Mouse (Mus musculus) layer of hippocampus, adult 18-20 months (tissue): ENCODE measurements around the gene Lgi1. TPM values are rescaled to one million over a fixed set of nuclear protein-coding genes. Genes with fewer than 3 reads are reported as not detected.
A peak's percentile ranks its signal among the peaks of the same experiment; 100 is the strongest.

Experiments
- DNase-seq, 2 experiments: peaks; one replicate each; pipeline ENCODE4 v3.0.0; 2022; ENCODE audit warnings: low spot score in 2 of 2
- long read RNA-seq: library from polyadenylated mRNA; stranded (forward); transcript quantifications from one replicate; pipeline ENCODE4 v2.0.0, GENCODE M21; 2021
- total RNA-seq, 2 experiments: library from RNA; stranded (reverse); gene quantifications; 2 replicates each; pipeline ENCODE4 v1.2.3; 2021

The Lgi1 gene
- 100 to 1,000 TPM; 169 to 170 TPM for total RNA-seq
- long read RNA-seq, full-length matches to known transcripts: 134 of 180 reads
- long read RNA-seq, partial matches to known transcripts: 22 of 180 reads
- long read RNA-seq, other reads (novel, unspliced or antisense): 24 of 180 reads

DNA sequence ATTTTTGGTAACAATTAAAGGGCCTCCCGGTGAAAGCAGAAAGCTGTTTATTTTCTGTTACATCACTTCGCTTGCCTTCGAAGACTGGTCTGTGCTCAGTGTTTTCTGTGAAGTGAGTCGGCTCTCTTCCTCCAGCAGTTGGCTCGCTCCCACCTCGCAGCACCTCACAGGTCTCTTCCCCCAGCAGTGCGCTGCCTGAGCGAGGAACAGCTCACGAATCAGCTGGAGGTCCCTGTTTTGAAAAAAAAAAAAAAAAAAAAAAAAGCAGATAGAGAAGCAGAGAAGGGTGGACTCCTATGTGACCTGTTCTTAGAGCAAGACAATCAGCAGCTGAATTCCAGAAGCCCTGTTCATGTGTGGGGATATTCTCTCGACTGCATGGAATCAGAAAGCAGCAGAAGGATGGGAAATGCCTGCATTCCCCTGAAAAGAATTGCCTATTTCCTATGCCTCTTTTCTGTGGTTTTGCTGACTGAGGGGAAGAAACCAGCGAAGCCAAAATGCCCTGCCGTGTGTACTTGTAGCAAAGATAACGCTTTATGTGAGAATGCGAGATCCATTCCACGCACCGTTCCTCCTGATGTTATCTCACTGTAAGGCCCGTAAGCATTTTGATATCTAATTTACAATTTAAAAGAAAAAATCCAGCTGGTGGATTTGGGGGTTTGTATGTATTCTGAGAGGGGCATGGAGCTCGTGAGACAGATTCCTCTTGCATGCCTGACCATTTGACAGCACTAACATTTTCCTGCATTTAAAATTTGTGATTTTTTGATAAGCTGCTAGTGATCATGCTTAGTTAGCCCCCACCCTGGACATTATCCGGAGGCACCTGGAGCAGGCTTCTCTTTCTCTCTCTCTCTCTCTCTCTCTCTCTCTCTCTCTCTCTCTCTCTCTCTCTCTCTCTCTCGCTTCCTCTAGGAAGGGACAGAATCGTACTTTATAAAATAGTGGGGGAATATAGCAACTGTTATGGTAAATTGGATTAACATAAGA is at the start of gene Lgi1:
Lgi1 (plus strand) TSS at position 32 of the 996 bp plus-strand sequence.
- DNase-seq: peak in 1 of 2 experiments; percentile 67

DNA sequence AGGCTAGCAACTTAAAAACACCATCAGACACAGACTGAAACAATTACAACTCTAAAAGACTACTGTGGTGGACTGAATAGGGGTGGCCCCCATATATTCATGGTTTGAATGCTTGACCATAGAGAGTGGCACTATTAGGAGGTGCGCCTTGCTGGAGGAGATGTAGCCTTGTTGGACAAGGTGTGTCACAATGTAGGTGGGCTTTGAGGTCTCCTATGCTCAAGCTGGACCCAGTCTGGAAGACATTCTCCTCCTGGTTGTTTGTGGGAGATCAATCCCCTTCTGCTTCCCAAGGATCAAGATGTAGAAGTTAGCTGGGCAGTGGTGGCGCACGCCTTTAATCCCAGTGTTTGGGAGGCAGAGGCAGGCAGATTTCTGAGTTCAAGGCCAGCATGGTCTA is 46.6 kb upstream of the Lgi1 start:
- DNase-seq: no peak

DNA sequence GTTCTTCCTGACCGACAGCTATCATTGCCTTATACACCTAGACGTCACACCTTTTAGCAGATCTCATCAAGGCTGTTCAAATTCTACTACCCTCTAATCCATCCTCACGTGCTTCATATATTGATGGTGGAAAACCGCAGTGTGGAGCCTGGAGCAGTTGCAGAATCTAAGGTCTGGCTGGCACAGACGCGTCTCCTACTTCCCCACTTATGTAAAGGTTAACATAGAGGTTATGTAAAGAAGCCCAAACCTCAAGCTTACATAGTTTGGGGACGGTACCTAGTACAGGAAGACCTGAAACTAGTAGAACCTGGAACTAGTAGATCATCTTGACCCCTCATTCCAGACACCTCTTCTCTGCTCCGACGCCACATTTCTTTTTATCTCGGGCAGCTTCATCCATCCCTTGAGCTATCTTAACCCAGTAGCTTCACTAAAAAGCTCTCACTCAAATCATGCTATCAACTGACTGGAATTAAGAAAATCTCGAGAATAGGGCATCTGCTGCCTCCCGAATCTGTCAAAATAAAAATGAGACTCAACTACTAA is 40.9 kb upstream of the Lgi1 start:
- peak in 1 of 2 experiments; percentile 18 for DNase-seq

DNA sequence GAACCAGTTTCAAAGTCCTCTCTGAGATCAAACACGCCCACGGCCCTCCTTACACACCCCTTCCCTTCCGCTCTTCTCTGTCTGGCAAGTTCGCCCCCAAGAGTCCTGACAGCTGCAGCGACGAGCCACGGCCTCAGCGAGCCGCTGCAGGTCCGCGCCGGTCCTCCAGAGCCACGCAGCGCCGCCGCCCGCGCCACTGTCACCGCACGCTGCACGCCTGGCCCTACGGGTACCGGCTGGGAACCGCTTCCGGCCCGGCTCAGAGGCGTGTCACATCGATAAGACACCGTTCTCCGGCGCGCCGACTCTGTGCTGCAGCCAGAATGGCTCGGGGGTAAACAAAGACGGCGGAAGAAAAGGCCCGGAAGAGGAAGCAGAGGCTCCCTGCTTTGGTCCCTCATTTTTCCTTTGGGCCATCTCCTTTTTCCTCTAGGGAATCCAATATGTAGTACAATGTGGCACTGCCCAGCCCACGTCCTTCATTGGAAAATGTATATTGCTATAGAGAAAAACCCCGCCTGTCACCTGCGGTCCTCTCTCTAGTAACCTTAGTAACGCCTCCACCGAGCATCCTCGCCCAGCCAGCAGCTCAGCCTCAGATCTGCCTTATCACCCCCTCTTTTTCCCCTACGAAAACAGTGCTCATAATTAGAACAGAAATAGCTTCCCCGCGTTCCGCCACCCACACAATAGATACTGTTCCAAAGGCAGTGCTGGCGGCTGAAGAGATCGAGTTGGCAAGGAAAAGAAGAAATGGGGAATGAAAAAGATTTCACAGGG is 40.2 kb upstream of the Lgi1 start, which contains the start of gene Fra10ac1:
Fra10ac1 (minus strand) TSS at position 252 of the 780 bp plus-strand sequence.
- DNase-seq: peak; percentile 95 to 96

DNA sequence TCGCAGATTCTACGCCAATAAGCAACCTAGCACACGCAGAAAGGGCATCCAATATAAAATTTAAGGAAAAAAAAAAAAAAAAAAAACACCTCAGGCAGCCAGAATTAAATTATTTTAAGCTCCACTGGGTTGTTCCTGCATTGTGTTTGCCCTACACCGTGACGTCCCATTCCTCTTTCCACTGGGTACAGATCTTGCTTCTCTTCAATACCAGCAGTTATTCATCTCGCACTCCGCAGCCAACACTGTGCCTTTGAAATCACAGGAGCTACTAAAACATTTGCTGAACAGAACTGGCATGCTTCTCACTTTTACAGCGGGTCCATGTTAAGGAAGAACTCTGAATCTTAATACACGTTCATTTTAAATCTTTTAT is 39.7 kb upstream of the Lgi1 start:
- DNase-seq: peak; percentile 25 to 67

DNA sequence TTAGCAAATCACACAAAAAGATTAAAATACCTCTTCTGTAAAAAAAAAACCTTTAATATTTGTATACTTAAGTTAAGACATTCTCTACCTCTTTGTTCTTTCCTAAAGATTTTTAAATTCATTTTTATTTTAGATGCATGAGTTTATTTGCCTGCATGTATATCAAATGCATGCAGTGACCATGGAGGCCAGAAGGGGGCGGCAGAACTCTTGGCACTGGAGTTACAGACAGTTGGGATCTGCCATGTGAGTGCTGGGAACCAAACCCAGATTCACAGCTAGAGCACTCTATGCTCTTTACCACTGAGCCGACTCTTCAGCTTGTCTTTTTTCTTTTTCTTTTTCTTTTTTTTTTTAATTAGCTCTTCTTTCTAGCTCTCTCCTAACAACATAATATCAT is 35.6 kb upstream of the Lgi1 start:
- DNase-seq: no peak

DNA sequence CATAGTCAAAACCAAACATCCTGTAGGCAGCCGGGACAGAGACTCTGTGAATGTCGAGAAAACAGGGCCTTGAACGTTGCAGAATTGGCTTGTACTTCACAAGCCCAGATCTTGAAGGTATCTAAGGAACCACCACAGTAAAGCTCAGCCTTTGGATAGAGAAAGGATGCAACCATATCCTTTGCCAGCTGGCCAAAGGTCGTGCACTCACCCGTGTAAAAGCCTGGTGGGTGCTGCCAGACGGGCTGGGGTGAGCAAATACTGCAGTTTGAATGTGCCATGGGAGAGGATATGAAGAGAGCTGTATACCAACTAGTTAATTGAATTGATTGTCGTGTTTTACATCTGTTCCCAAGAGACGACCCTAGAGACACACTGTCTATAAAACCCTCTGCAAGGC is 32.2 kb upstream of the Lgi1 start:
- DNase-seq: no peak

DNA sequence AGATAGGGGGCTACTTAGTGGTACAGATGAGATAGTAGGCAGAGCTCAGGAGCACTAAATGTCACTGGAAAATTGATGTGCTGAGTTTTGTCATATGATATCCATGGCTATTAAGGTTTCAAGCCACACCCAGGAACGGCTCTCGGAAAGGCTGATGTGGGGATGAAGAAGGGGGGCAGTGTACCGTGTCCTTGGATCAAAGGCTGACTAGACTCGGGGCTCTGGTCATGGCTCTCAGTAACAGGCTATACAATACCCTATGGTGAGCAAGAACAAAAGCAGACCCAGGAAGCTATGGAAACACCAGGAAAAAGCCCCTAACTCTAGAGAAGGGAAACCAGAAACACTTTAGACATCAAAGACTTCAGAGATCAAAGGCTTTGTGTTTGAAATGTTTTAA is 31.8 kb upstream of the Lgi1 start:
- DNase-seq: no peak

DNA sequence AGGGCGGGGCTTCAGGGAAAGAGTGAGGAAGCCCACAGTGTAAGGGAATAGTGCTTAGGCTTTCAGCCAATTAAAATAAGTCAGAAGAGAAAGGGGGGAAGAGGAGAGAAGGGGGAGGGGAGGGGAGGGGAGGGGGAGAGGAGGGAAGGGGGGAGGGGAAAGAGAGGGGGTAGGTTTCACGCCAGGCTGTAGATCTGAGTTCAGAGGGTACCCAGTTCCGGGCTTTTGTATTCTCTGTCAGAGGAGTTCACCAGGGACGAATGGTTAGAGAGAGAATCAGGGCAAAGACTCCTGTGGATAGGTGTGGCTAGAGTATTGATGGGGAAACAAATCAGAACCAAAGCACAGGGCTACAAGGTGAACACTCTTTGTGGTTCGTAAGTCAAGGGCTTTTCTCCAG is 27.8 kb upstream of the Lgi1 start:
- DNase-seq: no peak

DNA sequence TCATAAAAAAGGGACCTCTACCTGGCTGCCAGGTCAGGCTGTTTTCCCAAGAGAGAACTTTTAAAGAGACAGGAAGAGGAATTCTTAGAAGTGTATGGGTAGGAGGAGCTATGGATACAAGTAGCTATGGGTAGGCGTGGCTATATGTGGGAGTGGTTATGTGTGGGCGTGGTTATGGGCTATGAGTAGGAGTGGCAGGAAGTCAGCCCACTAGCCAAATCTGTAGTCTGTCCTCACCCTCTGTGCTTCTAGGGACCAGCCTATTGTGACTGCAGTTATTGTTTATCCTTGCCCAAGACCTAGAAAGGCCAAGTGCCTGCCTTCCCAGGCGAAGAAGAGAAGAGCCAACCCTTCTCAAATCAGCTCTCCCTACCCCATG is 26.5 kb upstream of the Lgi1 start:
- DNase-seq: no peak

DNA sequence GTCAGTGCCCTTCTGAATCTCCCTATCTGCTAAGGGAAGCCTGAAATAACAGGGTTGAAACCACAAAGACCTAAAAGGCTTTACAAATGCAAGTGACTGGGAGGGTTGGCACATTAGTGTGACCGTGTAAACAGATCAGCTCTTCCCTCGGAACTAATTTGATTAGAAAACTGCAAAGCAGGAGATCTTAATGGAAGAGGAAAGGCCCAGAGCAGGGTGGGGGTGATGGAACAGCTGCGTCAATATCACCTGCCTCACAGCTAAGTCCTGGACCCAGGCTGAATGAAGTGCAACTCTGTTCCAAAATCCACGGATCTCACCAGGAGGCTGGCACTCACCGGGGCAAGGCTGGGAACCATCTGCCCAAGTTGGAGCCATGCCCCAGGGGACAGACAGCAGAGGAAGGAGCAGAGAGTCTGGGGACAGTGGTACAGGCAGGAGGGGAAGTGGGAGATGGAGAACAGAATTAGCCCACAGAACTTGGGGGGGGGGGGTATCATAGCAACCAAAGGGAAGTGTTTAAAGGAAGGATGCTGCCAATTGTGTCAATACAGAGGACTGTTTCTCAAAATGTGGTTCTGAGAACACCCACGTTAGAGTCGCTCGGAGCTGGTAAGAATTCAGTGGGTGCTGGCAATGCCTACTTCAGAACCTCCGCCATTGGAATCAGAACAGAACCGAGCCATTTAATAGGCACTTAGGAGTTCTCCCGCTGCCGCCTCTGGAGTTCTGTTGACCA is 26.0 kb upstream of the Lgi1 start:
- peak; percentile 71 to 84 for DNase-seq

DNA sequence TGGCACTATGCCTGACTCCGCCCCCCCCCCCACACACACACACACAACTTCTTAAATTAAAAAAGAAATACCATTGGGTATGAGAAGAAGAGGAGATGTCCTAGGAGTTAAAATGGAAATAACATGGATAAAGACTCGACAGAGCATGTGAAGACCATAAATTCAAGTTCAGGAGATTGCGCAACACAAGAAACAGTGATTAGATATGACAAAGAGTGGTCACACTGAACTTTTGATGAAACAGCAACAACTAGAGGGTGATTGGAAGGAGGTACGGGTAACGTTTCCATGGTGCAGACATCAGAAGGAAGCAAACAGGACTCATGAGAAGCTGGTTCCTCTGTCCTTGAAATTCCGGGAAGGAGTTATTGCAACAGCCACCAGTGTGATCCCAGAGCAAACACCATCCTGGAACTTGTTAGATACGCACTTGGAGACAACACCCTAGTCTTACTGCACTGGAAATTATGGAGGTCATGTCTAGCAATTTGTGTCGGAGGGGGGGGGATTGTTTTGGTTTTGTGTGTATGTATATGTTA is 22.0 kb upstream of the Lgi1 start:
- no peak for DNase-seq

DNA sequence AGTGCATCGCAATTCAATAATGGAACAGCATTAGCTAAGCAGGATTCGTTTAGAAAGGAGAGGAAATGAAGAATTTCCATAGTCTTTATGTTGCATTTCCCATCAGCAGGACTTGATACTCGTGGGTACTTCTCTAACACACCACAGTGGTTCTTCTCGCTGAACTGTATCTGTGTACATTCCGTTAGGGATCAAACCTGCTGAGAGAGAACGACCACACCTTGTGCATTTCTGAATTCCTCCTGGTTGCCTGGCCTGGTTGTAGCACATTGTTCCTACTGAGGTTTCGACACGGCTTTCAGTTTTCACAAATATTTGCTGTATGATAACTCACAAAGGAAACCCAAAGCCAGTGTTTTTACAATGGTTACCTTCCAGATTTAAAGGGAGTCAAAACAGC is 19.6 kb upstream of the Lgi1 start:
- no peak for DNase-seq

DNA sequence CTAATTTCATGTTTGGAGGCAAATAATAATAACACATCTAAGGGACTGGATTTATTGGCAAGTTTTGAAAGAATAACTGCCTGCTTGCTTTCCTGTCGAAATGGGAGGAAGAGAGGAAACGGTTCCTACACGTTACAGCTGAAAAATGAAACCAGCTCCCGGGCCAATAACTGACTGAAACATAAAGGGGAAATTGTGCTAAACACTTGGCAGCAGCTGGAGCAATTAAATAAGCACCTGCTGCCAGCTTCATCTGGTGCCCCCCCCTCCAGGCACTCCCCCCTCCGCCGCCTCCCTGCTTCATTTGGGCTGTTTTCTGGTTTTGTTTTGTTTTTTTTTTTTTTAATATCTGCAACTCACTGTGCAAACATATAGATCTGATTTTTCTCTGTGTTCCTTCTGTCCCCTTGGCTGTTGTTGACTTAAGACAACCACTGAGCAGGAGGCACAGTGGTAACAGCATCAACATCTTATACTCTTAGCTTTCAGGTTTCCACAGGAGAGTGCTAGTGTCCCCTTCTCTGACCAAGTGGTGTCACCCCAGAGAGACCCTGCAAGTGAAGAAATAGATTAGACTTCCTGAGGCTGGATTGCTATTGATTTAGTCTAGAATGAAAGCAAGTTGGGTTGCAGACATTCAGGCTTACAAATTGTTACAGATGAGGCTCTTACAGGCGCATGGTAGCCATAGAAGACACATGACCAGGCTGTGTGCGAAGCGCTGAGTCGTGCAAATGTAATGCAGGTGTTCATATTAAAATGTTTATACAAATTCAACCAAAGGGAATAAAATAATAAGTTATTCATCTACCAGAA is 18.8 kb upstream of the Lgi1 start:
- no peak for DNase-seq

DNA sequence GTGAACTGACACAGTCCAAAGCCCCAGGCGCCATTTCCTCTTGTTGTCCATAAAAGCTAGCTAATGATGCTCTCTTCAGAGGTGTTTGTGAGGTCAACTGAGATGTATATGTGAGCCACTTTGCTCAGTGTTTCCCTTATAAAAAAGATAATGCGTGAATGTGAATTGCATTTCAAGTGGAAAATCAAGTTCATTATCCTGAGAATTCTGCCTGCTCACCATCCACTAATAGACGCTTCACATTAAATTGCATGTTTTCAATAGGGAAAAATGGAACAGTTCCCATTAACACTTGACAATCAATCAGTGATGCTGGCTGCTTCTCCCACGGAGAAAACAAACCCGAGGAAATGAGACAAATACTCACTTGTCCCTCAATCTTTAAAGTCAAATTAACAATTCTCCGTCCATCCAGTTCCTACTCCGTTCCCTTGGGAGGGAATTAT is 18.1 kb upstream of the Lgi1 start:
- no peak for DNase-seq

DNA sequence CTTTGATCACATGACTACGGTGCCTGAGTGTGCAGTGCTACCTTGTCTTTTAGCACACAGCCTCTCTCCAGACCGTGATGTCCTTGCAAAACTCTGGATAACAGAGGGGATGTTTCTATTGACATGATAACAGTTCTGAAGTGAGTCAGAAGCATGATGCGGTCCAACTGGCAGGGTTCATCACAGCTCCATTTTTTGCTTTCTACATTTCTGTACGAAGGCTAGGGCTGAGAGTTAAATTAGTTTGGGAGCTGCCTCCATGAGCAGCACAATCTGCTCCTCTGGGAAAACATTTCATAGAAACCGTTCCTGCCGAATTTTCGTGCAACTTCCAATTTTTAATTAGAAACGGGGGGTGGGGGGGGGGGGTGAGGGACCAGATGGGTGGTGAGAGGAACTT is 14.7 kb upstream of the Lgi1 start:
- peak in 1 of 2 experiments; percentile 75 for DNase-seq

DNA sequence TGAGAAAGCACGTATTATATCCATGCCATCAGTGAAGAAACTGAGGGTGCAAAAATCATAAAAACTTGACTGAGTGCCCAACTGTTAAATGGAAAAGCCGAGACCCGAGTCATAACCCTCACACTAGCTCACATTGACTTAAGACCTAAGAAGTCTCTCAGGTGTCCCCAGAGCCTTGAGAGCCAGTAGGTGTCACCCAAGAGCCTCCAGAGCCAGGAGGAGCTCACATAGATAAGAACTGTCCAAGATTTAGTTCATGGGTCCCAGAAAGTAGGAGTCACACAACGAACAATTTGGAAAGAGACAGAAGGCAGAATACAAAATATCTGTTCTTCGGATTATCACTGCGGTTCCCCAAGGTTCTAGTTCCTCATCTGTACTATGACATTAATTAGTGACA is 10.5 kb upstream of the Lgi1 start:
- DNase-seq: no peak

DNA sequence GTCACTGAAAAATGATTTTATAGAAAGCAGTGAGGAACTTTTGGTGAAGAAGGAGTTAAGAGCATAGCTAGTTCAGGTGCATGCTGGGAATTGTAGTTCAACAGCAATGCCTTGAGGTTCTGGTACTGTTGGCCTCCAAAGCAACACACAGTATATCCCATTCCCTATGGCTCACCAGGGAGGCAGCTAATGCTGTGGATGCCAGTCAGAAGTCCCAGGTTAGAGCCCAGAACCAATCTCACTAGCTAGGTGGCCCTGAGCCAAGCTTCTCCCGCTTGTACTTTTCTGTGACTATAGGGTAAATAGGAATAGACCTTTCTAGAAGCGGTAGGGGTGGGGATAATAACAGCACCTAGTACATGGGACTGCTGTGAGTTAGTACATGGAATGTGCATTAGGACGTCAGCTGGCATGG is 5.7 kb upstream of the Lgi1 start:
- no peak for DNase-seq

DNA sequence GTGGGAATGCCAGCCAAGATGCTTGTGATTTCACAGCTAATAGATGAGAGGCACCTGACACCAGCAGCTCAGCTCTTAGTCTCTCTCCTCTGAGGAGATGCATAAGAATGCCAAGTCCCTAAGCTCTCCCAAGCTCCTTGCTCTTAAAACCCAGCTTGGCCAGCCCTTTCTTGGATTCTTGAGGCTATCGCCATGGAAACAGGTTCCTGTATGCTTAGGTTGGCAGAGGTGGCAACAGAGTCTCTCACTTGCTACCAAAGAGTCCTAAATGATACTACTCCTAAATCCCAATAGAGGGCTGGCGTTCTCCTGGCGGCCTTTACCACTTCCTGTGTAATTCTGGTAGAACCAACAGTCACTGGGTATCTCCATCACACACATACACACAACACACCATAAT is 4.9 kb upstream of the Lgi1 start:
- no peak for DNase-seq

DNA sequence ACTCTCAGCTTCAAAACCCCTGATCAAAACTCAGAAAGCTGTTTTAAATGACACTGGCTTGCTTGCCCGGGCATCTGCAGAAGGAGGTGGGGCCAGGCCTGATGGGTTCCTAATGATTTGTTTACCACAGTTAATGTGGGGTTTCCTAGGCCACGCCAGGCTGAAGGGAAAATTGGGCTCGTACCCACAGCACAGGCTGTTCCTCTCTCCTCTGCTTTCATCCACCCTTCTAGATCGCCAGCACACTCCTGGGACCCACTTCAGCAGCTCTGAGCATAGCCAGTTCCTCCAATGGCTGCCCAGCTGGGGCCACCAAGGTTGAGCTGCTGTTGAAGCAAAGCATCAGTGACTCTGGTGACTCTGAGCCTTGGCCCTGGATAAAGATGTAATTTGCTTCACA is 4.0 kb upstream of the Lgi1 start:
- no peak for DNase-seq
